Mouse (Mus musculus) spleen, embryonic (tissue): Measurements from ENCODE around the gene Ccdc24.

ENCODE experiments used
- CTCF ChIA-PET: fragments of 350-600 bp; sonication (Branson Sonifier 250); formaldehyde crosslinking; loops from one replicate; lab custom pipeline; 2022; lab: Charles Lee

Gene Ccdc24

DNA sequence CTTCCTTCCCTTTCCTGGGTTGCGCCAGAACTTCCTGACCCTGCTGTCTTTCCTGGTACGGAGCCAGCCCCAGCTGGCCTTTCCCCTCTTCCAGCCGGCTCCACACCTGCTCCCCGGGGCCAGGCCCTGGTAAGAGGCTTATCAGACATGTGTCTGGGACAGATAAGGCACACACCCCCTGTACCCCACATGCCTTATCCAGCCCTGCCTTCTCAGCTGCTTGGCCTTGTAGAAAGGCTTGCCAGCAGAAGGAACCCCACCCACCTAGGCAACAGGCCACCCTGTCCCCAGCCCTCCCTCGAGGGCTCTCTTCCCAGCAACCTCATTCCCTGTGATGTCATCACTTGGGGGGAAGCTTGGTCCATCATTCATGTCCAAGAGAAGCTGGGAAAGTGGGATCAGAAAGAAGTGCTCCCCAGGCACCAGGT is 42.2 kb downstream of the Ccdc24 start:
- CTCF ChIA-PET, result interaction anchor here (0.5 kb wide), 1 partner anchor 1919 kb away, joined by 4 read pairs; no protein-coding TSS in a partner anchor

DNA sequence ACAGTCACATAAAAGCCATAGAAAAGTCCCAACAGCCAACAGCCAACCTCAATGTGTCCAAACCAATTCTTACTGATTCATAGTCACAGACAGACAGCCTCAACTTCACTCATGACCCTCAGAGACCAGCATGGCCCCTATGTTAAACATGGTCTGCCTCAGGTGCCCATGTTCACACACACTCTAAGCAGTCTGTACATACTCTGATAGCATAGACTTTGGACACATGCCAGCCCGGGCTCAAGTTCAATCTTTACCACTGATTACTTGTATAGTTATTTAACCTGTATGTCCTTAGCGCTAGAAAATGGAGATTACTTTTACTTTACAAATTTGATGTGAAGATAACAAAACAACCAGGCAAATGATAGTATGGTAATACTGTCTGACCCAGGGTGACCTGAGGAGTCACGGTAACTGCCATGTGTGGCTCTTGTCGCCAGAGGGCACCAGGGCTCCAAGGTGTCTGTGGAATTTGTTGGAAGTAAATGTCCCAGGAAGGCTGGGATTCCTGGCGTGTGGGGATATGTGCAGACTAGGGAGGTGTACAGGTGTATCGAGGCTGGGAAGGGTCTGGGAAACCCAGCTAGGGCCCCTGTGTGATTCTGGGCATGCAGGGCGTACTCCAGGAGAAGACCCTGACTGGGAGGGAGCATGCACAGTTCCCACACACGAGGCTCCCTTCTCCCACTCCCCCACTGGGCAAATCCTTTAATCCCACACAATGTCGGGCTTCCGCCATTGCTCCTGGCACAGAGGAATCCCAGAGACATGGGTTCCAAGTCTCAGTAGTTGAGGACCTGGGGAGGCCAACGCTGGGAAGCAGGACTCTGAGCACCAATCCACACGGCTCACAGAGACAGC is 42.9 kb downstream of the Ccdc24 start:
- CTCF ChIA-PET, result interaction anchor here (0.5 kb wide), 1 partner anchor 1920 kb away, joined by 4 read pairs; no protein-coding TSS in a partner anchor

DNA sequence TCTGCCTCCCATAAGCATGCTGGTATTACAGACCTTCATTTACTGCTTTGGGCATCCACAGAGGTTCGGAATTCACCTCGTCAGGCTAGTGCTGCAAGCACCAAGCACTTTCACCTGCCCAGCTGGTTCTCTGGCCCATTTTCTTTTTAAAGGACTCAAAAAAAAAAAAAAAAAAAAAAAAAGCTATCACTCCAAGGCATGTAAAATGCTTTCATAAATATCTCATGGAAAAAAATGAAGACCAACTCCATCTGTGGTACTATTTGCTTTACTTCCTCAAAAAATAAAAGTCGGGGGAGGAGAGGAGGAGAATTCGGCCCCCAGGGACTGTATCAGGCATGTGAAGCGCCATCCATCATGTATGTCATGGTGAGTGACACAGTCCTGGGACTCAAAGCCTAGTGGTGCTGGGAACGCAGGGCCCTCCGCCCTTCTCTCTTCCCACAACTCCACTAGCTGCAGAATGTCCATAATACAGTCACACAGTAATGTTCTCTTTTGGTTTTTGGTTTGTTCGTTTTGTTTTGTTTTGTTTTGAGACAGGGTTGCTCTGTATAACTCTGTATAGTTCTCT is 43.7 kb downstream of the Ccdc24 start:
- CTCF ChIA-PET, result no interaction called here

DNA sequence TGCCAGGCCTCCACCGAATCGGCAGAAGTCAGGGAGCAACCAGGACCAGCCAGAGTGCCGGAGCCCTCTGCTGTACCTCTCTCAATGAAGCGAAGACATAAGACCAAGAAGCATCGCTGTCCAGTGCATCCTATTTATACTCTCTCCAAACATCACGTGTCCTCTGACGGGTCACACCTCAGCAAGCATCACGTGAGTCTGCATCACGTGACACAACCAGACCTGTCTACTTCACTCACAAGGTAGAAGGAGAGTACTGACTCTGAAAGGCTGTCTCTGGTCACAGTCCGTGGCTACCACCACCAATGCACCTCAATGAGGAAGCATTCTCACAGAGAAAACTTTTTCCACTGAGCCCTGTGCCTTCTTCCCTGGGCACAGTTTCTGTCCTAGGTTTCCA is 54.3 kb downstream of the Ccdc24 start:
- CTCF ChIA-PET, result no interaction called here

DNA sequence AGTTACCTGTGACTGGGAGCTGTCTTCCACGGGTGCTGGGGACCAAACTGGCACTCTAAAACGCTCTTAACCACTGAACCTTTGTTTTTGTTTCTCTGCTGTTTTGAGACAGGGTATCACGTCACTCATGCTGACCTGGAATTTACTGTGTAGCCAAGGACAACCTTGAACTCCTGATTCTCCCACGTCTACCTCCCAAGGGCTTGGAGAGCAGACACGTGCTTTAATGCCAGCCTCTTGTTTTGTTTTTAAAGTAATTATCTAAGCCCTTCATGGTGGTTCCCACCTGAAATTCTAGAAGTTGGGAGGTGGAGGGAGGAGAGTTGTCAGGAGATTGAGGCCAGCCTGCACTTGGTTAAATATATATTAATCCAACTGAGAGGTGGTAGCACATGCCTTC is 55.6 kb downstream of the Ccdc24 start:
- CTCF ChIA-PET, result no interaction called here
